Mouse (Mus musculus) cerebellum, adult 2 months (tissue): ENCODE results near the gene Car1. TPM values are rescaled to one million over a fixed set of nuclear protein-coding genes. Genes with fewer than 3 reads are reported as not detected.

Source experiments
- DNase-seq, 2 experiments: peaks; one replicate each; pipeline ENCODE4 v3.0.0; 2021
- H3K27ac ChIP-seq: fragments of 200-500 bp; 2 replicates; pipeline ENCODE4 v1.5.1; 2012; ENCODE audit warnings: low read length, control low read depth, inconsistent platforms; ENCODE audit not compliant: insufficient read depth
- H3K27me3 ChIP-seq: fragments of 200-500 bp; 2 replicates; pipeline ENCODE4 v1.6.1; 2012; ENCODE audit warnings: inconsistent platforms, mild to moderate bottlenecking, low read length, moderate library complexity; ENCODE audit not compliant: control insufficient read depth, insufficient read depth
- H3K4me1 ChIP-seq: fragments of 200-500 bp; 2 replicates; pipeline ENCODE4 v1.6.1; 2011; ENCODE audit warnings: low read length; ENCODE audit not compliant: control insufficient read depth, insufficient read depth
- H3K4me3 ChIP-seq: fragments of 200-500 bp; replicated peaks from 2 replicates; pipeline ENCODE3; 2011; ENCODE audit warnings: mild to moderate bottlenecking, low read depth, low read length, control low read depth; ENCODE audit not compliant: insufficient read depth
- CTCF ChIP-seq: fragments of 200-500 bp; IDR thresholded peaks from 2 replicates; pipeline ENCODE4 v1.5.1; 2011; ENCODE audit warnings: low read depth, mild to moderate bottlenecking, control low read depth, low read length, moderate library complexity, borderline replicate concordance; ENCODE audit not compliant: insufficient read depth
- POLR2A ChIP-seq: fragments of 200-500 bp; IDR thresholded peaks from 2 replicates; pipeline ENCODE4 v1.6.1; 2011; ENCODE audit warnings: low read length, control low read depth, borderline replicate concordance; ENCODE audit not compliant: insufficient read depth
- WGBS: fragments of 180-500 bp; shearing (Covaris S2); methylation state at CpG from one replicate; pipeline ENCODE4 v1.1.7; 2018; 5-methylcytosine and 5-hydroxymethylcytosine counted together
- polyA plus RNA-seq: library from polyadenylated mRNA; depleted of rRNA; stranded (reverse); fragments of >200 nt; gene quantifications from 2 replicates; pipeline ENCODE4 v1.2.3, GENCODE M21; 2012; rRNA removed

Gene Car1
- polyA plus RNA-seq: not detected in 2 replicates

DNA sequence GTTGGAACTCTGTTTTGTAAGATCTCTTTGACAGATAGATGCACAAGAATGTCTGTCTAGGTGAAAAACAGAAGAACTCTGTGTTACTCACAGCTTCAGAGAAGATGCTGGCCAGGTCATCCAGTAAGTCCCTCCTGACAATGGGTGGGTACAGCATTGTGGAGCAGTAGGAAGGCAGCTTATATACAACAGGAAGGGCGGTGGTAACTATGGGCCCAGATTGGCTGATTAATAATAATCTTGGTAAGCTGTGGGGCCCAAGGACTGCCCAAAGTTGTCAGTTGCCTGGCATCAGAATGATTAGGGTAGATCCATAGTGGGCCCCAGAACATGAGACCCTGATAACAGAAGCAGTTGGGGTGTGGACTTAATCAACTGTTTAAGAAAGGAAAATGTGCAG lies at the start of gene Car1:
TSS of gene Car1 (minus strand) at position 158 of the 400 bp plus-strand sequence.
- Histone ChIP-seq H3K27ac (no peak within 1 kb of the TSS), H3K27me3 (no peaks in the 10 kb centered on the region), H3K4me1 (no peaks in the 10 kb centered on the region), H3K4me3 (no peak within 1 kb of the TSS)
- TF ChIP-seq POLR2A (no peak), CTCF (no peak)
- no peak for DNase-seq
- WGBS: 84% methylated on average over 1 of the region's 1 CpGs

- WGBS: 72% methylated on average over 3 of the region's 3 CpGs
- Histone ChIP-seq H3K27me3 (no peaks in the 10 kb centered on the region), H3K4me3 (no peak overlapping the region), H3K4me1 (no peaks in the 10 kb centered on the region), H3K27ac (no peak overlapping the region)
- no peak for TF ChIP-seq POLR2A
- TF ChIP-seq CTCF: no peak
- DNase-seq: no peak
These were observed 49.7 kb upstream of the Car1 start for GRCm38 (mm10) chr3:14857874-14858273.

GRCm38 (mm10) chr3:14854446-14854845 lies 46.3 kb upstream of the Car1 start:
- WGBS: 11% methylated on average over 1 of the region's 1 CpGs
- Histone ChIP-seq H3K4me1 (no peaks in the 10 kb centered on the region), H3K4me3 (no peak overlapping the region), H3K27ac (no peak overlapping the region), H3K27me3 (no peaks in the 10 kb centered on the region)
- no peak for DNase-seq
- TF ChIP-seq CTCF (no peak), POLR2A (no peak)

DNA sequence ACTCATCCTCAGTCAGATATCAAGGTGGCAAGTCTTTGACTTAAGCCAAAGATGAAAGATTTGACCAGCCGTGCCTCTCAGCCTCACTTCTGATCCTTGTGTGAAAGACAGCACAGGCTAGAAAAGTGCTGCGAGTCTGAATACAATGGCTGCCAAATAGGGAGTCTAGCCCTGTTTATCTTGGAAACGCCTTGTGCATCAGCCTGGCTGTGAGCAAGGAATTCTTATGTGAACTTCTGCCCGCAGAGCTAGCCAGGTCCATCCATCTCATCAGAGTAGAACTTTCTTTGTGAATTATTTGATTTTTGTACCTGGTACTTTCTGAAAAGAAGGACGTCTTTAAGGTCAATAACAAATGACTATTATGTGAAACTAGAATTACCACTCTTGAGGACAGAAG lies 45.8 kb upstream of the Car1 start:
- DNase-seq: no peak
- TF ChIP-seq POLR2A: no peak
- no peak for TF ChIP-seq CTCF
- 49% methylated on average over 5 of the region's 5 CpGs for WGBS
- H3K4me3 ChIP-seq: no peak overlapping the region
- H3K4me1 ChIP-seq: no peaks in the 10 kb centered on the region
- no peaks in the 10 kb centered on the region for H3K27me3 ChIP-seq
- H3K27ac ChIP-seq: no peak overlapping the region

- WGBS: 96% methylated on average over 2 of the region's 2 CpGs
- TF ChIP-seq POLR2A: no peak
- TF ChIP-seq CTCF: no peak
- no peak overlapping the region for H3K4me3 ChIP-seq
- no peak overlapping the region for H3K27ac ChIP-seq
- H3K4me1 ChIP-seq: no peaks in the 10 kb centered on the region
- H3K27me3 ChIP-seq: no peaks in the 10 kb centered on the region
- no peak for DNase-seq
These were observed 40.6 kb upstream of the Car1 start for GRCm38 (mm10) chr3:14848587-14849254.

DNA sequence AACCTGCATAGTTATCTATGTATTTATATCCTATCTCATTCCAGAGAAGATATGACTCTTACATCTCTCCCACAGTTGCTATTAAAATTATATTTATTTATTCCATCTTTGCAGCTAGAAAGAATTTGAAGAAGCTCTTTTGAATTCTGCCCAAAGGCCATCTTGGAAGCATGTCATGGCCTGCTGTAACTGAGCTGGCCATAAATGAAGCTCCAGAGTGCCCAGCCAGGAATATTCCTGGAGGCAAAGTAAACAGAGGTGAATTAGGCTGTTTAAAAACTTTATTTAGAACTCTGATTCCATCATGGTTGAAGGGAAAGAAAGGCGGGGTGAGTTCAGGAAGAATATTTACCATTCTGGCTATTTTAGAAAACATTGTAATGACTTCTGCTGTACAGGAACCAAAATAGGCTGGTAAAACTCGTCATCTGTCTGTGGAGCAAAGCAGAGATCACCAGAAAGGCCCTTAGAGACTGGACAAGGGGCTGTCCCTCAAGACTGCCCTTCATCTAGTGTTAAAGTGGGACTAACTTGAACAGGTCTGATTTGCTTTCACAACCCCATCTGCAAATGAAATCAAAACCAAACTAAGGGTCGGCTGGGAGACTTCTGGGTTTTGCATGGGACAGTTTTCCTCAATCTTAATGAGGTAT lies 31.4 kb upstream of the Car1 start:
- WGBS: 77% methylated on average over 3 of the region's 3 CpGs
- TF ChIP-seq POLR2A (no peak), CTCF (no peak)
- H3K27me3 ChIP-seq: no peaks in the 10 kb centered on the region

DNA sequence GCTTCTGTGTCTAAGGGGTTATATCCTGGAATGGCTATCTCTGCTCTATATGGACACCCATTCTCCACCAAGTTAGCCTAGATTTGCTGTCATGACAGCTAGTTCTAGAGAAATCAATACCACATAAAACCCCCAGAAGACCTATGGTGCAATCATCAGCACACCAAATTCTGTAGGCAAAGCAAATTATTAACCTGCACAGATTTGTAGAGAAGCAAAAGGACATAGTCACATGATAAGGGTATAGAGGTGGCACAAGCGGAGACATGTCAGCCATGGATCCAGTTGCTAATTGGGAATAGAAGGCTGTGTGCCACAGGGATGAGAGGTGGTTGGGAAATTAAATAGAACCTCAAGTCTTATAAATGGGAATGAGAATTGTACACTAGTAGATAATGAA lies 30.8 kb upstream of the Car1 start:
- TF ChIP-seq CTCF: no peak
- no peak for TF ChIP-seq POLR2A
- 94% methylated on average over 1 of the region's 1 CpGs for WGBS

More for the DNA sequence above, 31.4 kb upstream of the Car1 start:
- no peak overlapping the region for H3K27ac ChIP-seq
- no peaks in the 10 kb centered on the region for H3K4me1 ChIP-seq
- no peak for DNase-seq
- no peak overlapping the region for H3K4me3 ChIP-seq

GRCm38 (mm10) chr3:14832766-14833165 lies 24.6 kb upstream of the Car1 start:
- DNase-seq: no peak
- Histone ChIP-seq H3K4me3 (no peak overlapping the region), H3K27me3 (no peaks in the 10 kb centered on the region), H3K27ac (no peak overlapping the region), H3K4me1 (no peaks in the 10 kb centered on the region)
- TF ChIP-seq CTCF (no peak), POLR2A (no peak)

More for the DNA sequence above, 30.8 kb upstream of the Car1 start:
- Histone ChIP-seq H3K4me1 (no peaks in the 10 kb centered on the region), H3K27me3 (no peaks in the 10 kb centered on the region), H3K27ac (no peak overlapping the region), H3K4me3 (no peak overlapping the region)
- DNase-seq: no peak
